Mouse (Mus musculus): ENCODE data around the gene Spag7.

The Spag7 gene

GRCm38 (mm10) chr11:70655571-70656455 is 13.4 kb downstream of the Spag7 start:
- peak; percentile 51 to 68 for DNase-seq

DNA sequence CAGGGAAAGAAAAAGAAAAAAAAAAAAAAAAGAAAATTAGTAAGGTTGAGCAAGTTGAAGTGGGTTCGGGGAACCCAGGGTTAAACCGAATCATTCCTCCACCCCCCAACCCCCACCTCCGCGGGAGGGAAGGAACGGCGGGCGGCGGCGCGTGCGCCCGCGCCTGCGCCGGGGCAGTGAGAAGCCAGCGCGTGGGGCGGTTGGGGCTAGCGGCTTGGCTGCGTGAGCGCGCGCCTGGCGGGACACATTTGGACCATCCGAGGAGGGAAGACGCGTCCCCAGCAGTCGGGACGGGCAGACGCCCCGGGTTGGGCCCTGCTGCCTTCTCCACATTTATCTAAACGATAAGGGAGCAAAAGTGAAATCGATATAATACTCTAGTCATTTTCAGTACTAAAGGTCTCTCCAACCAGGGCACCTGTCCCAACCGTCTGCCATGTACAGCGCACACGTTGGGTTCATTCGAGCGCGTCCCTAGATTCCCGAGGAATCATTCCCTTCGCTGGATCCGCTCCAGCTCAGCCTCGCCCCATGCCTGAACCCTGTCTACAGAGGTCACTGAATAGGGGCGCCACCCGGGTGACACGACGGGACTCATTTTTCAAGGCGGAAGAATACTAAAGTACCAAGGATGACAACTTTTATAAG is 14.2 kb downstream of the Spag7 start:
- DNase-seq, result peak; percentile 68 to 69

GRCm38 (mm10) chr11:70654198-70654922 is 14.9 kb downstream of the Spag7 start, which contains the start of gene Pfn1:
Pfn1 (minus strand) TSS chr11:70654644.
- peak; percentile 73 to 80 for DNase-seq

GRCm38 (mm10) chr11:70653345-70654197 is 15.6 kb downstream of the Spag7 start:
- DNase-seq, result peak; percentile 59 to 75

DNA sequence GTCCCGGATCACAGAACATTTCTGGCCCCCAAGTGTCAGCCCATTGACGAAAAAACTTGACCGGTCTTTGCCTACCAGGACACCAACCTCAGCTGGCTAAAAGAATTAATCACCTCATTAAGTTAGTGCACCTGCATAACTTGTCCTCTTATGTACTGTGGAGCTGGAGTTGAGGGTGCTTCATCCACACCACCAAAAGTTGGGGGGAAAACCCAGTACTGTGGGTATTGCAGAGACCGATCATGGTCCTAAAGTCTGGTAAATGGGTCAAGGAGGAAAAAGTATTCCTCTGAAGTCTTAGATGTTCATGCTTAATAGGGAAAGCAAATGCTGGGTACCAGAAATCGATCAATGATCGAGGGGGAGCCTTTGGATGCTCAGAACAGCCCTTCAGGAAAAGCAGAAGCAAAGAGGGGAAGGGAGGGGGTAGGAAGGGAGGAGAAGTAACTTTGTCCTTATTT is 16.3 kb downstream of the Spag7 start:
- no peak for DNase-seq

- peak in 1 of 2 experiments; percentile 66 for DNase-seq
Measured at GRCm38 (mm10) chr11:70652029-70652883, 17.0 kb downstream of the Spag7 start.

DNA sequence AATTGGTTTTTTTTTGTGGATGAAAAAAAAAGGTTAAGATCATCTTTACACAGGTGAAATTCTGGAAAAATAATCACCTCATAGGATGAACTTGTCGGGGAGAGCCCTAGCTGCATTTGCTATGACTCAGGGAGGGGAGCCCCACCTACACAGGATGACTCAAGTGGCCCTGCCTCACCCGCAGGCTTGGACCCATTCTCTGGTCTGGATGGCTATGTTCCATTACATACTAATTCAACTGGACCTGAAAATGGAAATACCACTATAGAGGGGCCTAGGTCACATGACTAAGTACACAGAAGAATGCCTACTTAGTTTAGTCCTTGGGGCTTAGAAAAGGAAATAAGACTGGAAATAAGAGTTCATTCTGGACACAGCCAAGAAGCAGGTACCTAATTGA is 17.8 kb downstream of the Spag7 start:
- no peak for DNase-seq

DNA sequence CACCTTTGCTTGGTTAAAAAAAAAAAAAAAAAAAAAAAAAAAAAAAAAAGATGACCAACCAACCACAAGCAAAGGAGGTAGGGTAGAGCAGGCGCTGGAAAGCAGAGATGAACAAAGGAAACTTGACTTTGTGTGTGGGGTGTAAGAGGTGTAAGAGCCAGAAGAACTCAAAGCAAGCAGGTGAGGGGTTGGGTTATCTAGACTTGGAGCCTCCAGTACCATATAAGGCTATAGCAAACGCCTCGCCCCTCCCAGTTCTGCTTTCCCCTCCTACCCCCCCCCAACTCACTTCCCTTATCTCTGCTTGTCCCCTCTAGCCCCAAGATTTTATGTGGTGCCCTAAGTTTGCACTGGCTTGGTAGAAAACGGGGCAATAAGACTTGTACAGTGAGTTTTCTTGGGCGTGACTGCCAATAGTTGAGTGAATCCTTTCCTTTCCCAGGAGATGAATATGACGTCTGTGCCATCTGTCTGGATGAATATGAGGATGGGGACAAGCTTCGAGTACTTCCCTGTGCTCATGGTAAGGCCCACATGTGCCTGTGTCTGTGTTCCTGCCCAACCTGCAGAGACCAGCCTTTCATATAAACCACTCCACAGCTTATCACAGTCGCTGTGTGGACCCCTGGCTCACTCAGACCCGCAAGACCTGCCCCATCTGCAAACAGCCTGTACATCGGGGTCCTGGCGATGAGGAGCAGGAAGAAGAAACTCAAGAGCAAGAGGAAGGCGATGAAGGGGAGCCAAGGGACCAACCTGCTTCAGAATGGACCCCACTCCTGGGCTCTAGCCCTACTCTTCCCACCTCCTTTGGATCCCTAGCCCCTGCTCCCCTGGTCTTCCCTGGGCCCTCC is 18.7 kb downstream of the Spag7 start:
- DNase-seq, result no peak

GRCm38 (mm10) chr11:70649185-70649734 is 20.0 kb downstream of the Spag7 start:
- no peak for DNase-seq

GRCm38 (mm10) chr11:70648512-70648911 is 20.7 kb downstream of the Spag7 start:
- DNase-seq, result no peak

GRCm38 (mm10) chr11:70647716-70648420 is 21.3 kb downstream of the Spag7 start:
- DNase-seq, result peak; percentile 51 to 71

GRCm38 (mm10) chr11:70646691-70647650 is 22.2 kb downstream of the Spag7 start, which contains the start of the genes Rnf167 and Slc25a11:
Rnf167 (plus strand) TSS chr11:70647235.
Slc25a11 (minus strand) TSS chr11:70647479.
- DNase-seq, result peak; percentile 95 to 97

DNA sequence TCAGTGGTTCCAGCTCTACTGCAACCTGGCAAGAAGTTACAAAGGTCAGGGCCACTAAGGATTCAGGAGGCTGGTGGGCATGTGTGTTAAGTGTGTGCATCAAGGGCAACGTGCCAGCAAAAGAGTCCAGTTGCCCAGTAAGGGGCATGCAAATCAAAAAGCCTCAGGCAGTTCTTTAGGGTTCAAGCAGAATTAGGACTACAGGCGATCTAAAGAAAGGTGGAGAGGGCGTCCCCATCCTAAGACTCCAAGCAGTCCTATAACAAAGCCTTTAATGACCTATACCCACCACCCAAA is 23.0 kb downstream of the Spag7 start:
- no peak for DNase-seq

DNA sequence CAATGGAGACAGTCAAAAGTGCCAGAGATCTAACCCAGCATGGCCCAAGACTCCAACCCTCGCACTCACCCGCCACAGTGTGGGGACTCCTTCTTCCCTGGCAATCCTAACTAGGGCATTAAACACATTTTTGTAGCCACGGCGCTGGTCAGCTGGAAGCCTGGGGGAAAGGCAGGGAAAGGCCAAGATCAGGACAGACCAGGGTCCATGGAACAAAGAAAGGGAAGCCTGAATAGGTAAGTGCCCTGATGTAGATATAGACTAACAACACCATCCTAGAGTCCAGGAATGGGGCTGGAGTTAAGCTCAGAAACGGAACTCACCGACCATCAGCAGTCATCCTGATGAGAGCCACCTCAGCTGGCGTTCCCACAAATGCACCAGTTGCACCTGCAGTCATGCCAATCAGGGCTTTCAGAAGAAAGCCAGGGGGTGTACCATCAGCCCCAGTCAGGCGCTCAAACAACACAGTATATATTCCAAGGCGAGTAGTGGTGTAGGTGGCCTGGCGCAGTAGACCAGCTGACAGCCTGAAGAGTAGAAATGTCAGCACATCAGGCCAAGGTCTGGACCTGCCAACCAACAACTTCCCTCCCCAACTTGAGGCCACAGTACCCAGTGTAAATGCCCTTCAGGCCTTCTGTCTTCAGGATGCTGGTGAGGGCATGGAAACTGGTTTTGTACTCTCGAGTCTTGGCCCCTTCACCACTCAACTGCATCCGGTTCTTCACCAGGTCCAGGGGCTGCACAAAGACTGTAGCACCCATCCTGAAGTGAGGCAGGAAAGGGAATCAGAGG is 23.6 kb downstream of the Spag7 start:
- no peak for DNase-seq

DNA sequence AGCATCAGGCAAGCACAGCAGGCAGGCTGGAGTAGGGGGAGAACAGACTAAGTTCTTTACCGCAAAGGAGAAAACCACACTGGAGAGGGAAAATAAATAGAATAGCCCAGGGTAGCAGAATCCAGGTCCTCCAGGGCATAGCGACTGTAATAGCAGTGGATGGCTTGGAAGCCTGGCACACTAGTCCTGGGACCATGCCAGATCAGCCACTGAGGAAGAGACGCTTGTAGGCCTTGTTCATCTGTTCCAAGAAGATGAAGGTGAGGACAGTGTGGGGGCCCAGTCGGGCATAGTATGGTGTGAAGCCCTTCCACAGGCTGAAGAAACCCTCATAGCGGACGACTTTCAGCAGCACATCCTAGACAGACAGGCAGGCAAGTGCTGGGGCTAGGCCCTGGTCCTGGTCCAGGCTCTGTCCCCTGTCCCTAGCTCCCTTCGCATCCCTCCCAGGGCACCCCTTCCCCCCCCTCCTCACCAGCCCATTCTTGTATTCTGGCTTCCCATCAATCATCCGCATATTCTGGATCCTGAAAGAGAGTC is 24.6 kb downstream of the Spag7 start:
- no peak for DNase-seq

- no peak for DNase-seq
Measured at GRCm38 (mm10) chr11:70643051-70643450, 26.2 kb downstream of the Spag7 start.

GRCm38 (mm10) chr11:70641241-70641640 is 28.0 kb downstream of the Spag7 start:
- no peak for DNase-seq
